Mouse (Mus musculus) kidney, embryonic 16.5 days (tissue): ENCODE measurements at regions not wholly inside any gene's neighbourhood (a gene's known extent, or its start where the extent isn't known, plus 50 kb on each side); places are given as distances from the start of the nearest gene placed in this dataset.

ENCODE experiments used
- ATAC-seq: fragments of 200-750 bp; cut with Nextera tagmentation; 2 replicates; pipeline ENCODE4 v1.8.0; 2017; ENCODE audit warnings: moderate TSS enrichment; ENCODE audit not compliant: low FRiP score, low TSS enrichment
- H3K27ac ChIP-seq: fragments of 300-500 bp; sonication (generic); 2 replicates; pipeline ENCODE4 v1.5.1; 2014; ENCODE audit warnings: low read length
- H3K27me3 ChIP-seq: fragments of 300-500 bp; sonication (generic); 2 replicates; pipeline ENCODE4 v1.6.1; 2014; ENCODE audit warnings: low read length, control low read depth, mixed read lengths; ENCODE audit not compliant: insufficient read depth
- H3K36me3 ChIP-seq: fragments of 300-500 bp; sonication (generic); 2 replicates; pipeline ENCODE4 v1.6.1; 2014; ENCODE audit warnings: low read length, control low read depth, mixed read lengths; ENCODE audit not compliant: insufficient read depth
- H3K4me1 ChIP-seq: fragments of 300-500 bp; sonication (generic); 2 replicates; pipeline ENCODE4 v1.6.1; 2014; ENCODE audit warnings: low read length, control low read depth, mixed read lengths; ENCODE audit not compliant: insufficient read depth
- H3K4me2 ChIP-seq: fragments of 300-500 bp; sonication (generic); replicated peaks from 2 replicates; pipeline ENCODE4 v1.6.1; 2014; ENCODE audit warnings: low read depth, low read length
- H3K4me3 ChIP-seq: fragments of 300-500 bp; sonication (generic); 2 replicates; pipeline ENCODE4 v1.5.1; 2014; ENCODE audit warnings: mild to moderate bottlenecking, low read length
- H3K9ac ChIP-seq: fragments of 300-500 bp; sonication (generic); replicated peaks from 2 replicates; pipeline ENCODE4 v1.6.1; 2014; ENCODE audit warnings: low read length
- H3K9me3 ChIP-seq: fragments of 300-500 bp; sonication (generic); 2 replicates; pipeline ENCODE4 v1.6.1; 2016; ENCODE audit warnings: low read length, control low read depth
- WGBS: fragments of 180-500 bp; shearing (Covaris S2); extraction: QIAGEN DNeasy Blood & Tissue Kit; methylation state at CpG from one replicate; pipeline ENCODE4 v1.1.7; 2014; 5-methylcytosine and 5-hydroxymethylcytosine counted together

DNA sequence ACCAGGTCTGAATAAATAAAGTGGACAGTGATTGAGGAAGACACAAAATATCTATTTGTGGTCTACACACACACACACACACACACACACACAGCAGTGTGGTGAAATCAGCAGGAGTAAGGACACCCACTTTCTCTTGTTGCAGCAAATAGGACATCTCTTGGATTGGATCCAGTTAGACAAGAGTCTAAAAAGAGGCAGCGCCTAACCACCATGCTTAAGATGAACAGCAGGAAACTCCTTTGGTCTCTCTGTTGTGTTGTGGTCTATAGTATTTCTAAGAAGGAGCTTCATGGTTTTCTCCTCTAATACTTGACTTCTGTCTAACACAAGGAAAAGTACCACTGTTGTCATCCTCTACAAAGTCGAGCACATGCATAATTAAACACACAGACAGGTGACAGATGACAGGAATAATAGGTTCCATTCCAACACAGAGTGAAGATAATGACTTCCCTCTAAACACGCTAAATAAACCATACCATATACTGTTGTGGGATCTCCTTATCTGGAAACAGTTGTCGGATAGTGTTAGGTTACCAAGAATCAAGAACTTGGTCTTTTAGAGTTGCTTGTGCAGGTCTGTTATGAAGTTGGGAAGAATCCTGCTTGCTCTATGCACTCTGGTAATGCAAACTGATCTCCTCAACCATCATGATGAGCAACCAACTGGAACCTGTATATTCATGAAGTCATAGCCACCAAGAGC lies 82.6 kb upstream of the Bmp2k start:
- Histone ChIP-seq H3K9ac (no peak overlapping the region), H3K36me3 (no peaks in the 10 kb centered on the region), H3K4me1 (peaks cover 5% of the 10 kb centered on the region; the same call in 1 of the 2 replicates), H3K4me2 (no peak overlapping the region), H3K9me3 (no peaks in the 10 kb centered on the region), H3K4me3 (no peak overlapping the region), H3K27ac (no peak overlapping the region), H3K27me3 (no peaks in the 10 kb centered on the region)
- ATAC-seq, result no peak
- WGBS, result 82% methylated on average over 4 of the region's 4 CpGs

- H3K36me3 ChIP-seq, result no peaks in the 10 kb centered on the region
- H3K27ac ChIP-seq, result peak overlapping the region; percentile 84
- peaks cover 9% of the 10 kb centered on the region for H3K4me1 ChIP-seq
- WGBS, result 77% methylated on average over 6 of the region's 6 CpGs
- no peak overlapping the region for H3K4me3 ChIP-seq
- no peaks in the 10 kb centered on the region for H3K9me3 ChIP-seq
- ATAC-seq, result no peak
- no peak overlapping the region for H3K9ac ChIP-seq
- H3K27me3 ChIP-seq, result no peaks in the 10 kb centered on the region
- no peak overlapping the region for H3K4me2 ChIP-seq
Measured at GRCm38 (mm10) chr5:96916897-96917296, 80.6 kb upstream of the Bmp2k start.

DNA sequence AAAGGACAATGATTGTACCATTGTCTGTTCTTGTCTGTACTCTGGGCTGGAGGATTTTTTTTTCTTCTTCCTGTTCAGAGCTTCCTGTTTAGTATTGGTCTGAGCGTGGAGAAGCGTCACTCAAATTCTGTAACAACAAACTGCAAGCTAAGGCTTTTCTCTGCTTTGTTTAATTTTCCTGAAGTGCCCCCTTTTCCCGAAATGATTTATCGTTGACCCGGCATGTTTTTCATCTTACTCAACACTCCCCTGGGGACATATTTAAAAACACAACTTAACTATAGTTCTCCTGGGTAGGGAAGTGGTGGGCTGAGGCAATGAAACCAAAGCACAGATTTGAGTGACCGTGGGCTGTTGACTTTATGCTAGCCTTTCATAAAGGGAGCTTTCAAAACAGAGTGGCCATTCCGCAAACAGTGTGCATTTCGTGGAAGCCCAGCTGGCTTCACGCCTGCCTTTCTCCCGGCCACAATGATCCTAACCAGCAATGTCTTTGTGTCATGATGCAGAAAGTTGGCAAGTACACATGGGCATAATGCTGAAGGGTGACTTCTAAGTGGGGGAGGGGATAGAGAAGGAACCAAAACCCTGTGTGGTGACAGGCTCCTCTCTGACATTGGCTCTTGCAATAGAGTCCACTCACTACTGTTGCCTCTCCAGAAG lies 79.8 kb upstream of the Bmp2k start:
- Histone ChIP-seq H3K4me3 (no peak overlapping the region), H3K9me3 (no peaks in the 10 kb centered on the region), H3K36me3 (no peaks in the 10 kb centered on the region), H3K4me2 (peak overlapping the region; percentile 22; the same call in 1 of the 2 replicates), H3K4me1 (peaks cover 10% of the 10 kb centered on the region), H3K27ac (peak overlapping the region; percentile 84), H3K27me3 (no peaks in the 10 kb centered on the region), H3K9ac (no peak overlapping the region)
- WGBS, result 43% methylated on average over 10 of the region's 10 CpGs
- ATAC-seq, result peak; percentile 47; the same call in 1 of the 2 replicates

DNA sequence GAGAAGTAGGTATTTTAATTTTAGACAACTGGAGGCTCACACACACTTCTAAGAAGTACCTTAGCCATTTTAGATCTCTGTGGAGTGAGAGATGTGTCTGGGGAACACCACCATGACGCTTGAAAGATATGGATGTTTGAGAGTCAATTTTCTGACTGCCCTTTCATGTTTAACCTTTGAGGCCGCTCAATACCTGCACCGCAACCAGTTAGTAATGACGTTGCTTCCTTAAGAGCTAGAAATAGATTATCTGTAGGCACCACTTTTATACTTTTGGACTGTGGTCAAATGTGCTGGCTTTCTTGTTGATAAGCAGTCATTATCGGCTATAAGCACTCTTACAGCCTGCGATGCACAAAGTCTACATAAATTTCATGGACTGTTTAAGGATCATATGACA lies 78.3 kb upstream of the Bmp2k start:
- Histone ChIP-seq H3K4me3 (no peak overlapping the region), H3K27ac (no peak overlapping the region), H3K4me2 (no peak overlapping the region), H3K9ac (no peak overlapping the region), H3K4me1 (peaks cover 10% of the 10 kb centered on the region), H3K27me3 (no peaks in the 10 kb centered on the region), H3K9me3 (no peaks in the 10 kb centered on the region), H3K36me3 (no peaks in the 10 kb centered on the region)
- 86% methylated on average over 6 of the region's 6 CpGs for WGBS
- no peak for ATAC-seq

GRCm38 (mm10) chr5:96921037-96921436 lies 76.5 kb upstream of the Bmp2k start:
- Histone ChIP-seq H3K9ac (no peak overlapping the region), H3K4me2 (no peak overlapping the region)

GRCm38 (mm10) chr5:96921511-96921910 lies 76.0 kb upstream of the Bmp2k start:
- Histone ChIP-seq H3K9ac (no peak overlapping the region), H3K4me2 (peak overlapping the region; percentile 8; the same call in 1 of the 2 replicates)
- WGBS, result 75% methylated on average over 6 of the region's 6 CpGs

More at GRCm38 (mm10) chr5:96921037-96921436, 76.5 kb upstream of the Bmp2k start:
- Histone ChIP-seq H3K36me3 (no peaks in the 10 kb centered on the region), H3K4me3 (no peak overlapping the region), H3K27ac (no peak overlapping the region), H3K9me3 (no peaks in the 10 kb centered on the region), H3K27me3 (no peaks in the 10 kb centered on the region), H3K4me1 (peaks cover 10% of the 10 kb centered on the region)
- ATAC-seq, result no peak
- 72% methylated on average over 6 of the region's 6 CpGs for WGBS

GRCm38 (mm10) chr5:96921973-96922715 lies 75.3 kb upstream of the Bmp2k start:
- 31% methylated on average over 11 of the region's 11 CpGs for WGBS
- Histone ChIP-seq H3K27ac (peak overlapping the region; percentile 50), H3K36me3 (no peaks in the 10 kb centered on the region), H3K9me3 (no peaks in the 10 kb centered on the region), H3K4me2 (peak overlapping the region; percentile 8), H3K4me1 (peaks cover 10% of the 10 kb centered on the region), H3K9ac (no peak overlapping the region), H3K4me3 (no peak overlapping the region), H3K27me3 (no peaks in the 10 kb centered on the region)
- ATAC-seq, result peak; percentile 50

More at GRCm38 (mm10) chr5:96921511-96921910, 76.0 kb upstream of the Bmp2k start:
- Histone ChIP-seq H3K4me1 (peaks cover 10% of the 10 kb centered on the region), H3K36me3 (no peaks in the 10 kb centered on the region), H3K9me3 (no peaks in the 10 kb centered on the region), H3K27me3 (no peaks in the 10 kb centered on the region), H3K27ac (peak overlapping the region; percentile 50), H3K4me3 (no peak overlapping the region)
- no peak for ATAC-seq

GRCm38 (mm10) chr5:96922716-96923076 lies 74.8 kb upstream of the Bmp2k start:
- Histone ChIP-seq H3K27me3 (no peaks in the 10 kb centered on the region), H3K9ac (no peak overlapping the region), H3K27ac (peak overlapping the region; percentile 50; the same call in 1 of the 2 replicates), H3K4me2 (no peak overlapping the region), H3K36me3 (no peaks in the 10 kb centered on the region), H3K9me3 (no peaks in the 10 kb centered on the region), H3K4me3 (no peak overlapping the region), H3K4me1 (peaks cover 9% of the 10 kb centered on the region)
- no peak for ATAC-seq
- WGBS, result 69% methylated on average over 4 of the region's 4 CpGs

GRCm38 (mm10) chr5:96923526-96923925 lies 74.0 kb upstream of the Bmp2k start:
- no peaks in the 10 kb centered on the region for H3K36me3 ChIP-seq
- no peak overlapping the region for H3K9ac ChIP-seq
- H3K4me2 ChIP-seq, result no peak overlapping the region
- H3K27me3 ChIP-seq, result no peaks in the 10 kb centered on the region
- no peak overlapping the region for H3K4me3 ChIP-seq
- no peak for ATAC-seq
- peaks cover 5% of the 10 kb centered on the region; the same call in 1 of the 2 replicates for H3K4me1 ChIP-seq
- 94% methylated on average over 1 of the region's 1 CpGs for WGBS
- no peak overlapping the region for H3K27ac ChIP-seq
- no peaks in the 10 kb centered on the region for H3K9me3 ChIP-seq
